Mouse (Mus musculus) myocyte (in vitro differentiated cells): ENCODE data around the gene Ppp2r5d.

Experiments
- CEBPB ChIP-seq: IDR thresholded peaks from 2 replicates; pipeline ENCODE4 v1.6.1; 2011; ENCODE audit warnings: mild to moderate bottlenecking, moderate library complexity; ENCODE audit not compliant: poor library complexity, insufficient read depth, severe bottlenecking
- E2F4 ChIP-seq: IDR thresholded peaks from one replicate; pipeline ENCODE4 v1.6.1; 2011; ENCODE audit warnings: mild to moderate bottlenecking, control low read depth, moderate library complexity; ENCODE audit not compliant: insufficient read depth
- MYOG ChIP-seq, 3 experiments: IDR thresholded peaks; one replicate each; pipeline ENCODE4 v1.6.1; 2011; ENCODE audit warnings: control low read depth in 2 of 3, low read depth in 2 of 3, mild to moderate bottlenecking in 2 of 3; ENCODE audit not compliant: insufficient read length in 2 of 3, control insufficient read depth in 1 of 3, insufficient read depth in 1 of 3
- POLR2A ChIP-seq: IDR thresholded peaks from one replicate; pipeline ENCODE4 v1.6.1; 2011; ENCODE audit warnings: low read depth, mild to moderate bottlenecking, control low read depth, moderate library complexity; ENCODE audit not compliant: insufficient read length
- POLR2AphosphoS2 ChIP-seq: IDR thresholded peaks from one replicate; pipeline ENCODE4 v1.6.1; 2011; ENCODE audit warnings: low read depth, control low read depth; ENCODE audit not compliant: insufficient read length
- TCF3 ChIP-seq: IDR thresholded peaks from one replicate; pipeline ENCODE4 v1.6.1; 2011; ENCODE audit warnings: low read depth, control low read depth; ENCODE audit not compliant: insufficient read length
- USF1 ChIP-seq: IDR thresholded peaks from one replicate; pipeline ENCODE4 v1.6.1; 2011; ENCODE audit warnings: low read depth, mild to moderate bottlenecking, control low read depth, moderate library complexity

- TF ChIP-seq USF1 (no peak), POLR2A (no peak), E2F4 (no peak), CEBPB (no peak), POLR2AphosphoS2 (no peak), MYOG (IDR thresholded peaks at IDR 0.05; ENCODE audit: control insufficient read depth in 1 of 3, insufficient read depth in 1 of 3, insufficient read length in 2 of 3, low read depth in 2 of 3) (no peak), TCF3 (no peak)
These were observed 23.3 kb downstream of the Ppp2r5d start for GRCm38 (mm10) chr17:46681466-46682118.
